Mouse (Mus musculus): ENCODE data around the gene Fitm2.

GRCm38 (mm10) chr2:163493031-163493430, 20.6 kb upstream of the Fitm2 start:
- TF ChIP-seq CTCF (IDR thresholded peaks at IDR 0.05; ENCODE audit: low read depth) (no peak), EP300 (IDR thresholded peaks at IDR 0.05; ENCODE audit: low read depth) (no peak)
